In genomic region chr16:85172571-85173372, GRCm38 (mm10) we compare ENCODE assay signal across 1 mouse cellular context.
TF ChIP-seq lines count a peak whose summit lies in the region.

No protein-coding gene starts in this region.

TF ChIP-seq in CH12.LX, 34 proteins besides CTCF, POLR2A, EP300 and RAD21 (continued from another document):
- peak; percentile 95 for TF ChIP-seq UBTF (IDR thresholded peaks at IDR 0.05; ENCODE audit: low read depth, low read length)
- TF ChIP-seq TBP (conservative IDR thresholded peaks at IDR 0.05; ENCODE audit: low read depth, low read length), result no peak
- TF ChIP-seq ZNF384 (IDR thresholded peaks at IDR 0.05; ENCODE audit: low read depth, low read length), result no peak
- TF ChIP-seq MAZ (IDR thresholded peaks at IDR 0.05; ENCODE audit: low read depth, low read length), result no peak
- TF ChIP-seq ELF1 (IDR thresholded peaks at IDR 0.05; ENCODE audit: low read depth, low read length), result no peak
- TF ChIP-seq JUND (conservative IDR thresholded peaks at IDR 0.05; ENCODE audit: low read depth, low read length), result no peak
- no peak for TF ChIP-seq TCF12 (IDR thresholded peaks at IDR 0.05; ENCODE audit: low read depth, low read length)
- TF ChIP-seq CHD2 (IDR thresholded peaks at IDR 0.05; ENCODE audit: low read length), result 0 out of 2 replicates have a peak, but pooled peaks have one; percentile 7
- no peak for TF ChIP-seq E2F4 (IDR thresholded peaks at IDR 0.05; ENCODE audit: insufficient replicate concordance, low read depth, low read length)
- TF ChIP-seq ZC3H11A (IDR thresholded peaks at IDR 0.05; ENCODE audit: low read depth, low read length), result no peak
- TF ChIP-seq HCFC1 (IDR thresholded peaks at IDR 0.05; ENCODE audit: low read depth, low read length), result no peak
- TF ChIP-seq IRF4 (IDR thresholded peaks at IDR 0.05; ENCODE audit: low read depth, low read length), result no peak
- TF ChIP-seq GABPA (IDR thresholded peaks at IDR 0.05; ENCODE audit: insufficient replicate concordance, low read depth, low read length), result no peak
- no peak for TF ChIP-seq ETS1 (conservative IDR thresholded peaks at IDR 0.05; ENCODE audit: low read depth, low read length)
- TF ChIP-seq RCOR1 (conservative IDR thresholded peaks at IDR 0.05; ENCODE audit: low read depth, low read length), result no peak
- TF ChIP-seq CHD1 (IDR thresholded peaks at IDR 0.05; ENCODE audit: low read depth, low read length), result no peak; the same call in 1 of the 2 replicates
- TF ChIP-seq USF1 (IDR thresholded peaks at IDR 0.05; ENCODE audit: low read depth, low read length), result no peak
- 0 out of 2 replicates have a peak, but pooled peaks have one; percentile 17 for TF ChIP-seq ZMIZ1 (IDR thresholded peaks at IDR 0.05; ENCODE audit: low read depth, low read length)
- no peak for TF ChIP-seq PAX5 (IDR thresholded peaks at IDR 0.05; ENCODE audit: low read length)
- peak; percentile 41; the same call in 1 of the 2 replicates for TF ChIP-seq MYC (IDR thresholded peaks at IDR 0.05; ENCODE audit: low read depth, low read length)
- TF ChIP-seq BHLHE40 (IDR thresholded peaks at IDR 0.05; ENCODE audit: low read depth, low read length), result peak; percentile 38; the same call in 1 of the 2 replicates
- no peak for TF ChIP-seq JUN (IDR thresholded peaks at IDR 0.05; ENCODE audit: insufficient read depth, low read depth, low read length)
